Mouse (Mus musculus) midbrain, postnatal 0 days (tissue): ENCODE measurements around the gene Plekhd1. TPM values are rescaled to one million over a fixed set of nuclear protein-coding genes. Genes with fewer than 3 reads are reported as not detected.

Source experiments
- ATAC-seq: fragments of 200-750 bp; cut with Nextera tagmentation; 2 replicates; pipeline ENCODE4 v1.8.0; 2017; ENCODE audit warnings: moderate number of reproducible peaks, mild to moderate bottlenecking, moderate TSS enrichment, moderate library complexity; ENCODE audit not compliant: low FRiP score
- DNase-seq: peaks from one replicate; pipeline ENCODE4 v3.0.0-alpha.2; 2015; ENCODE audit warnings: low spot score
- H3K27ac ChIP-seq: fragments of 300-500 bp; sonication (generic); 2 replicates; pipeline ENCODE4 v1.5.1; 2014; ENCODE audit warnings: low read depth, mild to moderate bottlenecking, low read length, mixed read lengths
- H3K27me3 ChIP-seq: fragments of 300-500 bp; sonication (generic); 2 replicates; pipeline ENCODE4 v1.6.1; 2014; ENCODE audit warnings: low read length, control low read depth, mixed read lengths; ENCODE audit not compliant: insufficient read depth
- H3K36me3 ChIP-seq: fragments of 300-500 bp; sonication (generic); 2 replicates; pipeline ENCODE4 v1.6.1; 2014; ENCODE audit warnings: low read length, control low read depth, mixed read lengths; ENCODE audit not compliant: insufficient read depth
- H3K4me1 ChIP-seq: fragments of 300-500 bp; sonication (generic); 2 replicates; pipeline ENCODE4 v1.6.1; 2014; ENCODE audit warnings: mild to moderate bottlenecking, control low read depth, antibody characterized with exemption, low read length, mixed read lengths; ENCODE audit not compliant: insufficient read depth
- H3K4me2 ChIP-seq: fragments of 300-500 bp; sonication (generic); 2 replicates; pipeline ENCODE4 v1.6.1; 2014; ENCODE audit warnings: low read depth, mild to moderate bottlenecking, low read length, mixed read lengths; ENCODE audit not compliant: poor library complexity, severe bottlenecking
- H3K4me3 ChIP-seq: fragments of 300-500 bp; sonication (generic); 2 replicates; pipeline ENCODE4 v1.5.1; 2014; ENCODE audit warnings: low read depth, mild to moderate bottlenecking, low read length, moderate library complexity
- H3K9ac ChIP-seq: fragments of 300-500 bp; sonication (generic); replicated peaks from 2 replicates; pipeline ENCODE4 v1.6.1; 2014; ENCODE audit warnings: mild to moderate bottlenecking, low read length, moderate library complexity, mixed read lengths; ENCODE audit not compliant: poor library complexity, severe bottlenecking
- H3K9me3 ChIP-seq: fragments of 300-500 bp; sonication (generic); 2 replicates; pipeline ENCODE4 v1.6.1; 2016; ENCODE audit warnings: low read length, control low read depth
- CTCF ChIP-seq: IDR thresholded peaks from 2 replicates; pipeline ENCODE4 v1.5.1; 2016; ENCODE audit warnings: antibody characterized with exemption, mild to moderate bottlenecking
- WGBS: fragments of 180-500 bp; shearing (Covaris S2); extraction: QIAGEN DNeasy Blood & Tissue Kit; methylation state at CpG from one replicate; pipeline ENCODE4 v1.1.7; 2014; 5-methylcytosine and 5-hydroxymethylcytosine counted together
- polyA plus RNA-seq: library from polyadenylated mRNA; unstranded; fragments of >200 nt; fragmentation: Nextera tagmentation; extraction: Ambion mirVana; gene quantifications from 2 replicates; pipeline ENCODE4 v1.2.1, GENCODE M21; 2015
- total RNA-seq: library from RNA; depleted of rRNA; stranded (reverse); fragments of >200 nt; gene quantifications from 2 replicates; pipeline ENCODE4 v1.2.3, GENCODE M21; 2014; rRNA removed

Plekhd1 gene
- total RNA-seq, result 4.9 and 6.6 TPM in 2 replicates
- polyA plus RNA-seq, result 2.9 and 3.3 TPM in 2 replicates

DNA sequence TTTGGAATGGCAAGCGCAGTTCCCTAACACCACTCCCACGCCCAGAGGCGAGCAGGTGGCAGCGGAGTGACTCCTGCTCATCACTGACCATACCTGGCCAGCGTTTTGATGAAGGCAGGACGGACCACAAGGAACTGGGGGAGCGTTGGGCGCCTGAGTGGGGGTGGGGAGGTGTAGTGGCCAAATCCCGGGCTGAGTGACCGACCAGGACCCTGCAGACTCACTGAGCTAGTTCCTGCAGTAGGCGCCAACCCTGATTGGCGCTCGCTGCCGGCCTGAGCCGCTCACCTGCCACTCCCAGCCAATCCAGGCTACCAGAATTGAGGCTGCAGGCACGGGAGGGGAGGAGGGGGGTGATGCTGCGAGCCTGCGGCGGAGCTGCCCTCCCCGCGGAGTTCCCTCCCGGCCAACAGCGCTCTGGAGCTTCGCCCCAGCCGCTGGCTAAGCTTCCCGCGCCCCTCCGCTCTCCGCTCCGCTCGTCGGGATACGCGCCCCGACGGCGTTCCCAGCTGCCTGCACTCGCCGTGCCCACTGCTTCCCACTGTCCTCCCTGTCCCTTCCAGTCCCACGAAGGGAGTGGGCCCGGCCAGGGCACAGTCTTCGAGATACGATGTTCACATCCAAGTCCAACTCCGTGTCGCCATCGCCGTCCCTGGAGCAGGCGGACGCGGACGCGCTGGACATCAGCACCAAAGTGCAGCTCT, at the start of gene Plekhd1:
Plekhd1 (plus strand) TSS at position 323 of the 704 bp plus-strand sequence.
- H3K27ac ChIP-seq, result no peak within 1 kb of the TSS
- no peaks in the 10 kb centered on the region for H3K36me3 ChIP-seq
- no peaks in the 10 kb centered on the region for H3K9me3 ChIP-seq
- ATAC-seq (peak; percentile 68), DNase-seq (peak; percentile 56)
- H3K9ac ChIP-seq, result 0 out of 2 replicates have a peak within 1 kb of the TSS, but pooled peaks have one; percentile 24
- H3K4me1 ChIP-seq, result no peaks in the 10 kb centered on the region
- TF ChIP-seq CTCF, result no peak
- peak within 1 kb of the TSS; percentile 57 for H3K4me2 ChIP-seq
- 1% methylated on average over 44 of the region's 52 CpGs for WGBS
- H3K4me3 ChIP-seq, result peak within 1 kb of the TSS; percentile 41
- peaks cover 34% of the 10 kb centered on the region for H3K27me3 ChIP-seq

DNA sequence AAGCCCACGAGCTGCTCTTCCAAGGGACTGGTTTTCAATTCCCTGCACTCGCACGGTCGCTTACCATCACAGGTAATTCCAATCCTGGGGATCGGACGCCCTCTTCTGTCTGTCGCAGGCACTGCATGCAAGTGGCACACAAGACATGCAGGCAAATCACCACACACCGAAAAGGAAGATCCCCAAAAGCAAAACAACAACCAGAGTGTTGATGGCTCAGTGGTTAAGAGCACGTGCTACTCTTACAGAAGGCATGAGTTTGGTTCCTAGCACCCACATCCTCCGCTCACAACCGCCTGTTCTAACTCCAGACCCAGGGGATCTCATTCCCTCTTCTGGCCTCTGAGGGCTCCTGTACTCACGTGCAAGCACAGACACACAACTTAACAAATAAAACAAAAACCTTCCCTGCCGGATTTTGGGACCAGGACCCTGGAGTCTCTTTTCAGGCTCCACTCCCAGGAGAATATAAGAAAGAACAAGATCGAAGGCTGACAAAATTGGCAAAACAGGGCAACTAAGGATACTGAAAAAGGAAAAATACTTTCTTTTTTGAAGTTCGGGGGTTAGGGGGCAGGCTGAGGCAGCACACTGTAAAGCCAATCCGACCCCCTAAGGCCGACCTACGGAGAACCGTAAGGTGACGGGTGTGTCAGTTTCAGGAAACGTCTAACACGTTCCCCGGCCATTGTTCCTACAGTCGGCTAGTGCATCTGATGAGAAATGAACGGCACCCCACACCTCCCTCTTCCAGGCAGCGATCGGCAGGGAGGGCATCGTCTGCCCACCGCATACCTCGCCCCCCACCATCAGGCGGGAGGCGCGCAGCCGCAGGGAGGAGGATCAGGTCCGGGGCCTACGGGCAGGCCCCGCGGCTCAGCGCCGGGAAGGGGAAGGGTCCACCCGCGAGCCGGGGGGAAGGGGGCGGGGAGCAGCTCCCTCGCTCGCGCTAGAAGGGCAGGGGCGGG, 49.4 kb upstream of the Plekhd1 start:
- H3K9me3 ChIP-seq, result no peaks in the 10 kb centered on the region
- peak; percentile 72 for TF ChIP-seq CTCF
- H3K4me3 ChIP-seq, result peak overlapping the region; percentile 81
- H3K9ac ChIP-seq, result peak overlapping the region; percentile 84
- H3K4me1 ChIP-seq, result peaks cover 17% of the 10 kb centered on the region
- WGBS, result 3% methylated on average over 38 of the region's 48 CpGs
- peak; percentile 77 for ATAC-seq
- peak overlapping the region; percentile 89 for H3K27ac ChIP-seq
- no peaks in the 10 kb centered on the region for H3K27me3 ChIP-seq
- H3K4me2 ChIP-seq, result peak overlapping the region; percentile 71
- H3K36me3 ChIP-seq, result peaks cover 12% of the 10 kb centered on the region
- DNase-seq, result peak; percentile 35

GRCm38 (mm10) chr12:80643693-80644505, 48.5 kb upstream of the Plekhd1 start, which contains the start of the genes Slc39a9 and Erh:
Slc39a9 (plus strand) TSS chr12:80643883.
Erh (minus strand) TSS chr12:80644341.
- no peaks in the 10 kb centered on the region for H3K27me3 ChIP-seq
- peak; percentile 36 for TF ChIP-seq CTCF
- WGBS, result under 1% methylated on average over 50 of the region's 50 CpGs
- peak within 1 kb of the TSS; percentile 73 for H3K4me2 ChIP-seq
- no peaks in the 10 kb centered on the region for H3K9me3 ChIP-seq
- DNase-seq (peak; percentile 97), ATAC-seq (peak; percentile 97)
- peak within 1 kb of the TSS; percentile 84 for H3K9ac ChIP-seq
- H3K36me3 ChIP-seq, result peaks cover 8% of the 10 kb centered on the region
- H3K27ac ChIP-seq, result peak within 1 kb of the TSS; percentile 89
- peaks cover 17% of the 10 kb centered on the region for H3K4me1 ChIP-seq
- H3K4me3 ChIP-seq, result peak within 1 kb of the TSS; percentile 81

GRCm38 (mm10) chr12:80644506-80644868, 47.9 kb upstream of the Plekhd1 start:
- WGBS, result 7% methylated on average over 18 of the region's 18 CpGs
- no peak for TF ChIP-seq CTCF
- Histone ChIP-seq H3K4me2 (peak overlapping the region; percentile 73), H3K9ac (peak overlapping the region; percentile 84), H3K27me3 (no peaks in the 10 kb centered on the region), H3K9me3 (no peaks in the 10 kb centered on the region), H3K27ac (peak overlapping the region; percentile 89), H3K4me1 (peaks cover 17% of the 10 kb centered on the region), H3K4me3 (peak overlapping the region; percentile 81), H3K36me3 (peaks cover 5% of the 10 kb centered on the region)
- no peak for ATAC-seq
- no peak for DNase-seq

DNA sequence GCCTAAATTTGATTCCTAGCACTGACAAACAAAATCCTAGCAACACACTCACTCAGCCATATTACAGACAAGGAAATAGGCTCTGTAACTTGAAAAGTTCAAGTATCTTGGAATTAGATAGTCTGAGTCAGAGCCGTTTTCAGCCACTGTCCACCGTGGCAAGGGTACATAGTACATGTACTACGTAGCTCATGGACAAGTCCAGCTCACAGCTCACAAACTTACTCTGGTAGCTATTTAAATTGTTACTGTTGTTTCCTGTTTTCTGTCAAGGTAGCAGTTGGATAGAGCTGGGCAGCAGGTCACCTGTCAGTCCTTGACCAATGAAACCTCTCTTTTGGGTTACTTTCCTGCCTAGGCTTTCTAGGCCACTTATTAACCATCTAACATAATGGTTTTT, 46.0 kb upstream of the Plekhd1 start:
- ATAC-seq (no peak), DNase-seq (no peak)
- Histone ChIP-seq H3K27ac (no peak overlapping the region), H3K9ac (no peak overlapping the region), H3K4me3 (no peak overlapping the region), H3K27me3 (no peaks in the 10 kb centered on the region), H3K9me3 (no peaks in the 10 kb centered on the region), H3K4me1 (peaks cover 17% of the 10 kb centered on the region), H3K36me3 (no peaks in the 10 kb centered on the region), H3K4me2 (peak overlapping the region; percentile 73)
- no peak for TF ChIP-seq CTCF
- 99% methylated on average over 3 of the region's 3 CpGs for WGBS
